Mouse (Mus musculus): ENCODE measurements around the gene Gm10961. TPM values are rescaled to one million over a fixed set of nuclear protein-coding genes. Genes with fewer than 3 reads are reported as not detected.

The Gm10961 gene
- polyA plus RNA-seq, 2 experiments, result not detected

DNA sequence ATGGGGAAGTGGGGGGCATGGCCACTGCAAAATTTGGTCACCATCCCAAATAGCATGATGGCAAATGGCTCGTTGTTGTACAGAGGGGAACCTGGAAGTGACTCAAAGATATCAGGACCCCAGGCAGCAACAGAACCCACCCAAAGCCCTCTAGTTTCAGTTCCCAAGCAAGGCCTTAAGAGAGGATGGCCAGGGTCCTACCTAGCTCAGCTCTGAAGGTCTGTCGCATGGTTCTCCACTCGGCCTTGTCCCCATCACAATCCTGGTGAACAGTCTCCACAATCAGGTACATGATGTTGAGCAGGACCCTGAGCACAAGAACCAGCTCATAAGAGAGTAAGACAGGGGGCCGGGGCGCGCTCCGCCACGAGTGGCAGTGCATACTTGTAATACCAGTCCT, 6.7 kb upstream of the Gm10961 start:
- DNase-seq (ENCODE audit: low read depth in 3 of 3, low spot score in 3 of 3) (no peak), ATAC-seq (ENCODE audit: insufficient read depth) (no peak)
- Histone ChIP-seq H3K9me3 (ENCODE audit: control insufficient read depth, low read length) (no peaks in the 10 kb centered on the region), H3K27ac (no peak overlapping the region), H3K4me3 (ENCODE audit: insufficient read depth in 1 of 2, low read depth in 2 of 2, low read length in 2 of 2) (no peak overlapping the region), H3K36me3 (replicated peaks; ENCODE audit: control insufficient read depth, insufficient read depth, low read depth) (peaks cover 7% of the 10 kb centered on the region), H3K27me3 (ENCODE audit: control insufficient read depth, insufficient read depth, low read length) (no peaks in the 10 kb centered on the region), H3K4me1 (replicated peaks; ENCODE audit: control insufficient read depth in 2 of 2, insufficient read depth in 2 of 2, low read length in 1 of 2) (no peaks in the 10 kb centered on the region), H3K4me2 (ENCODE audit: low read depth) (no peak overlapping the region), H3K9ac (replicated peaks) (no peak overlapping the region)
- 85% methylated on average over 8 of the region's 8 CpGs for WGBS (ENCODE audit: insufficient replicate concordance)
- no peak for TF ChIP-seq CTCF (IDR thresholded peaks at IDR 0.05; ENCODE audit: low read depth)
- TF ChIP-seq EP300 (IDR thresholded peaks at IDR 0.05; ENCODE audit: low read depth), result no peak

DNA sequence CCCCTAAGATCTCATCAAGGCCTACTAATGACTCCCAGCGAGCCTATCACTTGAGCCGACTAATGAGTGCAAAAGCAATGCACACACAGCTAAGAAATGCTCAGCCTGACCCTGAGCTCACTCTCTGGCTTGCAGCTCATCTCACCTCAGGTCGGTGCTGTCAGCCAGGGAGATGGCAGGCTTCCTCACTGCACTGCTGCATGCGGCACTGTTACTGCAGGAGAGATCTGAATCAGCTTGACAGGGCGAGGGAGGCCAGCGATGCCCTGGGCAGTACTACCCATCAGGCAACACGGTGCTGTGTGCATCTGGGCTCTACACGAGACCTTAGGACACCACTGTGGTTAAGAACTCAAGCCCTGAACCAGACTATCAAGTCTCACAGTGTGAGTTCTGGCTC, 5.6 kb upstream of the Gm10961 start:
- Histone ChIP-seq H3K4me1 (replicated peaks; ENCODE audit: control insufficient read depth in 2 of 2, insufficient read depth in 2 of 2, low read length in 1 of 2) (peaks cover 0 to 2% of the 10 kb centered on the region in 2 experiments; a peak in 2 of 4 replicates), H3K36me3 (replicated peaks; ENCODE audit: control insufficient read depth, insufficient read depth, low read depth) (no peaks in the 10 kb centered on the region; the same call in none of the 2 replicates), H3K9ac (replicated peaks) (no peak overlapping the region), H3K4me2 (ENCODE audit: low read depth) (no peak overlapping the region), H3K9me3 (ENCODE audit: control insufficient read depth, low read length) (no peaks in the 10 kb centered on the region), H3K27ac (no peak overlapping the region), H3K27me3 (ENCODE audit: control insufficient read depth, insufficient read depth, low read length) (no peaks in the 10 kb centered on the region), H3K4me3 (ENCODE audit: insufficient read depth in 1 of 2, low read depth in 2 of 2, low read length in 2 of 2) (no peak overlapping the region)
- DNase-seq (ENCODE audit: low read depth in 3 of 3, low spot score in 3 of 3), result no peak
- TF ChIP-seq EP300 (IDR thresholded peaks at IDR 0.05; ENCODE audit: low read depth), result no peak
- TF ChIP-seq CTCF (IDR thresholded peaks at IDR 0.05; ENCODE audit: low read depth), result no peak
- no peak for ATAC-seq (ENCODE audit: insufficient read depth)
- WGBS (ENCODE audit: insufficient replicate concordance), result 76% methylated on average over 8 of the region's 8 CpGs

DNA sequence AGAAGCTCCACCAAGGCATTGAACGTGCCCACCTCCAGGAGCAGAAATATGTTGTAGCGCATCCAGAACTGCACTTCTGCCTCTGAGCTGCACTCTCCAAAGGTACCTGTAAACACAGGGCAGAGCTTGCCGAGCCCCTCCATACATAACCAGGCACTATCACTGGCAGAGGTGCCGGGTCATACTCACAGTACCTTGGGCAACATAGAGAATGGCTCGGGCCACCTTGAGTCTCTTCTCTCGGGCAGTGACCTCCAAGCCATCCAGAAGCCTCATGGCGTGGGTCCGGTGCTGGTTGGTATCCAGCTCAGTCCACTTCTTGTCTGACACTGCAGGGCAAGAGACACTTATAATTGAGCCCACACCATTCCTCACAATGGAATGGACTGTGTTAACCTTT, 4.4 kb upstream of the Gm10961 start:
- DNase-seq (ENCODE audit: low read depth in 3 of 3, low spot score in 3 of 3) (no peak), ATAC-seq (ENCODE audit: insufficient read depth) (no peak)
- H3K9ac ChIP-seq (replicated peaks), result no peak overlapping the region
- H3K4me1 ChIP-seq (replicated peaks; ENCODE audit: control insufficient read depth in 2 of 2, insufficient read depth in 2 of 2, low read length in 1 of 2), result peaks cover 0 to 3% of the 10 kb centered on the region in 2 experiments; a peak in 2 of 4 replicates
- no peaks in the 10 kb centered on the region; the same call in none of the 2 replicates for H3K36me3 ChIP-seq (replicated peaks; ENCODE audit: control insufficient read depth, insufficient read depth, low read depth)
- no peak overlapping the region for H3K4me2 ChIP-seq (ENCODE audit: low read depth)
- no peak overlapping the region for H3K4me3 ChIP-seq (ENCODE audit: insufficient read depth in 1 of 2, low read depth in 2 of 2, low read length in 2 of 2)
- H3K9me3 ChIP-seq (ENCODE audit: control insufficient read depth, low read length), result no peaks in the 10 kb centered on the region
- H3K27ac ChIP-seq, result no peak overlapping the region
- WGBS (ENCODE audit: insufficient replicate concordance), result 82% methylated on average over 8 of the region's 8 CpGs
- TF ChIP-seq CTCF (IDR thresholded peaks at IDR 0.05; ENCODE audit: low read depth) (no peak), EP300 (IDR thresholded peaks at IDR 0.05; ENCODE audit: low read depth) (no peak)
- H3K27me3 ChIP-seq (ENCODE audit: control insufficient read depth, insufficient read depth, low read length), result no peaks in the 10 kb centered on the region

DNA sequence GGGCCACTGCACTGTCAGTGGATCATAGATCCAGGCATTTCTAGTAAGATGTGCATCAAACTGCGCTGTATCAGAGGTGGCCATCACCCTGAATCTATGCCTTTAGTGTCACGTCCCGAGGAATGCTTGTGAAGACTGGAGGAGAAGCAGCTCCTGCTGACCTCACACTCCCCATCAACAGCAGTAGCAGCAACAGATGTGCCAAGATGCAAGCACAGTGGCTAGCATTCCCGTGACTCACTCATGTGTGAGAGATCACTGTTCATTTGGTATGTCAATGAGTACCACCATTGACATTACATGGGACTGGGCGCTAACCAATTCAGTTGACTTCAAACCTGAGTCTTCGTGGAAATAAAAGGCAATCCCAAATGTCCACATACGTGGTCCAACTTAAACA, 3.5 kb upstream of the Gm10961 start:
- no peak overlapping the region for H3K27ac ChIP-seq
- no peak for ATAC-seq (ENCODE audit: insufficient read depth)
- DNase-seq (ENCODE audit: low read depth in 3 of 3, low spot score in 3 of 3), result no peak
- no peak for TF ChIP-seq CTCF (IDR thresholded peaks at IDR 0.05; ENCODE audit: low read depth)
- no peak for TF ChIP-seq EP300 (IDR thresholded peaks at IDR 0.05; ENCODE audit: low read depth)
- no peak overlapping the region for H3K4me3 ChIP-seq (ENCODE audit: insufficient read depth in 1 of 2, low read depth in 2 of 2, low read length in 2 of 2)
- no peak overlapping the region for H3K4me2 ChIP-seq (ENCODE audit: low read depth)
- H3K36me3 ChIP-seq (replicated peaks; ENCODE audit: control insufficient read depth, insufficient read depth, low read depth), result no peaks in the 10 kb centered on the region; the same call in none of the 2 replicates
- no peak overlapping the region for H3K9ac ChIP-seq (replicated peaks)
- WGBS (ENCODE audit: insufficient replicate concordance), result 75% methylated on average over 7 of the region's 7 CpGs
- H3K27me3 ChIP-seq (ENCODE audit: control insufficient read depth, insufficient read depth, low read length), result no peaks in the 10 kb centered on the region
- no peaks in the 10 kb centered on the region for H3K9me3 ChIP-seq (ENCODE audit: control insufficient read depth, low read length)
- H3K4me1 ChIP-seq (replicated peaks; ENCODE audit: control insufficient read depth in 2 of 2, insufficient read depth in 2 of 2, low read length in 1 of 2), result peaks cover 0 to 8% of the 10 kb centered on the region in 2 experiments; a peak in 3 of 4 replicates

DNA sequence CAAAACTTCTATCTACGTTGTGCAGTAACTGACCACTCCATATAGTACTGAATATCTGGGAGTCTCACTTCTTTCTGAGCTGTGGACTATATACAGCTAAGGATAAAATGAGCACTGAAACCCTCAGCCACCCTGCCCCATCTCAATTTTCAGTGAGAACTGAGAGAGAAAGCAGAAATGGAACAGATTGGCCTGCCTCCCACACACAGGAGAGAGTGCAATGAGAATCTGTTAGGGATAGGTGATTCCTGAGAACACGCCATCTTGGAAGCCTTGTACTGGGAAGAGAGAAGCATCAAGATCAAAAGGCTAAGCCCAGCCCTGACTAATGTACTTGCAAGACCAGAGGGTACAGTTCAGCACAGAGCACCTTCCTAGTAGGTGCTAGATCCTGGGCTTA, 2.6 kb upstream of the Gm10961 start:
- no peak for ATAC-seq (ENCODE audit: insufficient read depth)
- H3K27ac ChIP-seq, result no peak overlapping the region
- no peak overlapping the region for H3K4me3 ChIP-seq (ENCODE audit: insufficient read depth in 1 of 2, low read depth in 2 of 2, low read length in 2 of 2)
- no peak for TF ChIP-seq CTCF (IDR thresholded peaks at IDR 0.05; ENCODE audit: low read depth)
- no peak for TF ChIP-seq EP300 (IDR thresholded peaks at IDR 0.05; ENCODE audit: low read depth)
- H3K4me2 ChIP-seq (ENCODE audit: low read depth), result no peak overlapping the region
- no peaks in the 10 kb centered on the region for H3K27me3 ChIP-seq (ENCODE audit: control insufficient read depth, insufficient read depth, low read length)
- H3K9ac ChIP-seq (replicated peaks), result no peak overlapping the region
- WGBS (ENCODE audit: insufficient replicate concordance), result 74% methylated on average over 2 of the region's 2 CpGs
- DNase-seq (ENCODE audit: low read depth in 3 of 3, low spot score in 3 of 3), result no peak
- peaks cover 0 to 8% of the 10 kb centered on the region in 2 experiments; a peak in 3 of 4 replicates for H3K4me1 ChIP-seq (replicated peaks; ENCODE audit: control insufficient read depth in 2 of 2, insufficient read depth in 2 of 2, low read length in 1 of 2)
- no peaks in the 10 kb centered on the region for H3K9me3 ChIP-seq (ENCODE audit: control insufficient read depth, low read length)
- H3K36me3 ChIP-seq (replicated peaks; ENCODE audit: control insufficient read depth, insufficient read depth, low read depth), result no peaks in the 10 kb centered on the region; the same call in none of the 2 replicates
